Mouse (Mus musculus) heart, postnatal 36 days (tissue): ENCODE measurements around the gene Cdk5rap1. TPM values are rescaled to one million over a fixed set of nuclear protein-coding genes. Genes with fewer than 3 reads are reported as not detected.
"Not testable (repeated sequence)": the region's sequence is repeated elsewhere in the genome, so short reads cannot be mapped to it uniquely, and the experiment has no call there.

Source experiments
- DNase-seq, 2 experiments: peaks; one replicate each; pipeline ENCODE4 v3.0.0; 2021 to 2022
- intact Hi-C: fragments of 180-260 bp; cut with DNase I; formaldehyde crosslinking; loops from one replicate; pipeline ENCODE4 v1.15.1; 2025
- total RNA-seq, 2 experiments: library from RNA; stranded (reverse); gene quantifications; 2 replicates each; pipeline ENCODE4 v1.2.3; 2021

Gene Cdk5rap1
- total RNA-seq, 2 experiments from 2014 or later, result 20.4 to 23.7 TPM

GRCm38 (mm10) chr2:154379103-154379502 is 6.3 kb upstream of the Cdk5rap1 start:
- DNase-seq, result no peak
- intact Hi-C loops, result no loop called here

- DNase-seq, result peak; percentile 60 to 63
- intact Hi-C loops, result loop anchor here (2.0 kb wide), 1 partner anchor 14 kb away; no protein-coding TSS in a partner anchor
Measured at GRCm38 (mm10) chr2:154374807-154375601, 2.2 kb upstream of the Cdk5rap1 start.

GRCm38 (mm10) chr2:154373961-154374632 is 1.3 kb upstream of the Cdk5rap1 start:
- intact Hi-C loops, result loop anchor here (2.0 kb wide), 1 partner anchor 15 kb away; no protein-coding TSS in a partner anchor
- DNase-seq, result peak; percentile 59 to 61

DNA sequence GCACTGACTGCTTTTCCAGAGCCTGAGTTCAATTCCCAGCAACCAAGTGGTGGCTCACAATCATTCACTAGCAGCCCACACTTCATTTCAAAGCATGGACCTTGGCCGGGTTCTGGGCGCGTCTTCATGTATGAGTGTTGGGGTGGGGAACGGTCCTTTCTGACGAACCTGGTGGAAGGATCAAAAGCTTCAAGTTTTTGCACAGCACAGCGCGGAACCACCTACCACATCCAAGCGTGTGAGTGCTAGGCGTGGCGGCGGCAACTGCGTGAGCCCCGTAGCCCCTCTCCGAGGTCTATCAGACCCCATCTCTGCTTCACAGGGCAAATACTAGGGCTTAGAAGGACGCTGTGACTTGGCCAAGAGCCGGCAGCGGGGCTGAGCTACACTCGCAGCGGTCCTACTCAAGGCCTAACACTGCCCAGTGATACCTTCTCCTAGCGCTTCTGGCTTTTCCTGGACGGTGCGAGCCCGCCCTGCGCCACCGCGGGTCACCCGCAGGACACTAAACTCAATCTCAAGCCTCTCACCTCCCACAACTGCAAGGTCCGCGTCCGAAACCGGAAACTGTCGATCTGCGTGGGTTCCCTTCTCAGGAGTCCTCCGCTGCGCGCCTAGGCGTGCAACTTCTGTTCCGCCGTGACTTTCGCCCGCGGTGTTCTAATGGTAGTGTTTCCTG is 520 bp downstream of the Cdk5rap1 start:
- DNase-seq, result peak; percentile 90 to 91
- intact Hi-C loops, result no loop called here

- intact Hi-C loops, result no loop called here
- DNase-seq, result no peak
Measured at GRCm38 (mm10) chr2:154367510-154367909, 5.3 kb downstream of the Cdk5rap1 start.

DNA sequence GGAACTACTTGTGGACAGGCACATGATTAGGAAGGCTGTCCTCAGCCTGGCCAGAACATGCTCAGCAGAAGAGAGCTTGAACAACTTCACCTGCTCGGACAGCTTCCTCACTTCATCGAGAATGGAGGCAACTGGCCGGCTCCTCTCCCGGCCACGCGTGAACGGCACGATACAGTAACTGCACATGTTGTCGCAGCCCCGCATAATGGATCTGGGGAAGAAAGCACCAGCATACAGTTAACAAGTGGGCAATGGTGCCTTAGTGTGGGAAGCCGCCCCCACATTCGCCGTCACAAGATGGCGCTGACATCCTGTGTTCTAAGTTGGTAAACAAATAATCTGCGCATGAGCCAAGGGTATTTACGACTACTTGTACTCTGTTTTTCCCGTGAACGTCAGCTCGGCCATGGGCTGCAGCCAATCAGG is 18.8 kb downstream of the Cdk5rap1 start:
- DNase-seq, intact Hi-C loops: not testable (repeated sequence)

- no peak for DNase-seq
- intact Hi-C loops, result no loop called here
Measured at GRCm38 (mm10) chr2:154348152-154348551, 24.7 kb downstream of the Cdk5rap1 start.

GRCm38 (mm10) chr2:154339356-154339755 is 33.5 kb downstream of the Cdk5rap1 start:
- intact Hi-C loops, result no loop called here
- DNase-seq, result no peak

- intact Hi-C loops, result no loop called here
- no peak for DNase-seq
Measured at GRCm38 (mm10) chr2:154338161-154338560, 34.6 kb downstream of the Cdk5rap1 start.

GRCm38 (mm10) chr2:154335572-154335971 is 37.2 kb downstream of the Cdk5rap1 start:
- DNase-seq, result no peak
- intact Hi-C loops, result no loop called here

GRCm38 (mm10) chr2:154326852-154327251 is 46.0 kb downstream of the Cdk5rap1 start:
- DNase-seq, result no peak
- intact Hi-C loops, result no loop called here

GRCm38 (mm10) chr2:154313771-154314170 is 59.0 kb downstream of the Cdk5rap1 start:
- DNase-seq, intact Hi-C loops: not testable (repeated sequence)

DNA sequence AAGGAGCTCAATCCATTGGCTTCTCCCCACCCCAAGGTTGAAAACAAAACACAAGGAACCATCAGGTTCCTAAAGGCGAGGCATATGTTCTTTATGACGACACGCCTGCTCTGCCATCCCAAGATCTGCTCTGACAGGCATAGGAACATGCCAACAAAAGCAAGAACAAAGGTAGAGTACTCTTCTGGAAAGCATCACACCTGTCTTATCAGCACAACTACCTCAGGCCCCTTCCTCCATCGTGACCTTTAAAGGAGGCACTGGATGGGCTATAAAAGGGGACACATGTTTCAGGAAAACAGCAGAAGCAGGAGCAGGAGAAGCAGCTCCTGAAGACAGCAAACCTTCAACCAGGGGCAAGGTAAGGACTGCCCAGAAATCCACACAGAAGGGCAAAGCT is 65.9 kb downstream of the Cdk5rap1 start, which contains the start of gene Bpifb9b:
Gene Bpifb9b (plus strand): TSS at position 301 of the 400 bp plus-strand sequence.
- not testable (repeated sequence) for DNase-seq
- intact Hi-C loops, result loop anchor here (2.0 kb wide), 1 partner anchor 48 kb away; no protein-coding TSS in a partner anchor

- intact Hi-C loops, DNase-seq: not testable (repeated sequence)
Measured at GRCm38 (mm10) chr2:154304604-154305003, 68.2 kb downstream of the Cdk5rap1 start.

- intact Hi-C loops, result no loop called here
- no peak for DNase-seq
Measured at GRCm38 (mm10) chr2:154301763-154302162, 71.0 kb downstream of the Cdk5rap1 start.

GRCm38 (mm10) chr2:154300496-154300895 is 72.3 kb downstream of the Cdk5rap1 start:
- DNase-seq, result peak; percentile 33 to 62
- intact Hi-C loops, result no loop called here

GRCm38 (mm10) chr2:154294746-154295145 is 78.1 kb downstream of the Cdk5rap1 start:
- peak; percentile 33 to 53 for DNase-seq
- intact Hi-C loops, result loop anchor here (1.0 to 5.0 kb wide), 2 partner anchors 79 to 122 kb away; no protein-coding TSS in a partner anchor

DNA sequence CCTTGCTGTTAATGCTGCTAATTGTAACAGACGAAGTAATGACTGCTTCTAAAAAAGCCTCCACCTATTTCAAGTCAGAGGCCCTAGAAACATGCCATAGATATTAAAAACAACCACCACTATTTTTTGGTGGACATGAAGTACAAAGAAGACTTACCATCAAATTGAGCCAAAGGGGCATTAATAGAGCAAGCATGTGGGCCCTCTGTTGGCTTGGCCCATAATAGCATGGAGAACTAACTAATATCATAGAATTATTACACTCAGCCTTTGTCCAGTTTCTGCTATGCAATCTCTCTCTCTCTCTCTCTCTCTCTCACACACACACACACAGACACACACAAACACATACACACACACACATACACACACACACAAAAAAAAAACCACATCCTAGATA is 80.0 kb downstream of the Cdk5rap1 start:
- intact Hi-C loops, result loop anchor here (5.0 kb wide), 1 partner anchor 121 kb away; no protein-coding TSS in a partner anchor
- no peak for DNase-seq

DNA sequence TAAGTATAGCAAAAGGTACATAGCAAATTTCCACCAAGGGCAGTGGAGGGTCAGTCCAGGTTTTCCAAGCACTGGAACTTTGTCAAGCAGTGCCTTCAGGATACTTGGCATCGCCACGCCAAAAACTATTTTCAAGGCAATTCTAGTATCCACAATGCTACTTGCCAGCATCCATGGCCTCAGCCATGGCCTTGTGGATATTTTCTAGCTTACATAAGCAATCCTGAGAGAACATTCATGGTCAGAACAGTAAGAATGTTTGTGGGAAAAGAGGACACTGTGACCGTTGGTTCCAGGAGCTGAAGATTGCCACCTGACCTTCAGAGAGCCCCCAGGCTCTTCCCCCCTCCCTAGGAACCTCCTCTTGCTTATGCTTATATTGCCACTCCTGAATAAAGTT is 80.9 kb downstream of the Cdk5rap1 start:
- not testable (repeated sequence) for DNase-seq
- intact Hi-C loops, result loop anchor here (5.0 kb wide), 1 partner anchor 120 kb away; no protein-coding TSS in a partner anchor
